Mouse (Mus musculus) CD8-positive naive resting alpha-beta T cell, adult 2 months (primary cell): ENCODE results near the gene Clic6.
A peak's percentile ranks its signal among the peaks of the same experiment; 100 is the strongest.
"Not testable (repeated sequence)": the region's sequence is repeated elsewhere in the genome, so short reads cannot be mapped to it uniquely, and the experiment has no call there.

Experiments used
- DNase-seq, 2 experiments: peaks; one replicate each; pipeline ENCODE4 v3.0.0; 2022; ENCODE audit warnings: low read depth in 2 of 2, low spot score in 2 of 2

Gene Clic6

GRCm38 (mm10) chr16:92468459-92468858 lies 17.1 kb upstream of the Clic6 start:
- no peak for DNase-seq

- DNase-seq, result no peak
These were observed 14.8 kb upstream of the Clic6 start, which contains the start of gene Rcan1 for GRCm38 (mm10) chr16:92470706-92471105. TSS of gene Rcan1 (minus strand) at chr16:92470867.

GRCm38 (mm10) chr16:92472898-92473297 lies 12.6 kb upstream of the Clic6 start:
- DNase-seq, result no peak

GRCm38 (mm10) chr16:92475093-92475860 lies 10.3 kb upstream of the Clic6 start:
- DNase-seq, result no peak

GRCm38 (mm10) chr16:92478561-92479150 lies 6.9 kb upstream of the Clic6 start:
- DNase-seq, result peak in 1 of 2 experiments; percentile 23

GRCm38 (mm10) chr16:92487086-92487485 lies 1.6 kb downstream of the Clic6 start:
- DNase-seq, result no peak

GRCm38 (mm10) chr16:92487489-92487888 lies 2.0 kb downstream of the Clic6 start:
- DNase-seq, result peak in 1 of 2 experiments; percentile 35

- no peak for DNase-seq
These were observed 2.9 kb downstream of the Clic6 start for GRCm38 (mm10) chr16:92488456-92488855.

GRCm38 (mm10) chr16:92489356-92489755 lies 3.8 kb downstream of the Clic6 start:
- no peak for DNase-seq

- no peak for DNase-seq
These were observed 12.5 kb downstream of the Clic6 start for GRCm38 (mm10) chr16:92497851-92498588.

- DNase-seq, result no peak
These were observed 13.0 kb downstream of the Clic6 start for GRCm38 (mm10) chr16:92498589-92498981.

GRCm38 (mm10) chr16:92499324-92499723 lies 13.8 kb downstream of the Clic6 start:
- DNase-seq, result no peak

GRCm38 (mm10) chr16:92500534-92500933 lies 15.0 kb downstream of the Clic6 start:
- no peak for DNase-seq

GRCm38 (mm10) chr16:92503105-92503504 lies 17.6 kb downstream of the Clic6 start:
- DNase-seq, result no peak

GRCm38 (mm10) chr16:92507573-92507972 lies 22.0 kb downstream of the Clic6 start:
- DNase-seq, result no peak

GRCm38 (mm10) chr16:92510835-92511772 lies 25.6 kb downstream of the Clic6 start:
- no peak for DNase-seq

GRCm38 (mm10) chr16:92511773-92512391 lies 26.3 kb downstream of the Clic6 start:
- DNase-seq, result peak in 1 of 2 experiments; percentile 9

GRCm38 (mm10) chr16:92514896-92515295 lies 29.4 kb downstream of the Clic6 start:
- DNase-seq, result not testable (repeated sequence)

- no peak for DNase-seq
These were observed 30.6 kb downstream of the Clic6 start for GRCm38 (mm10) chr16:92516139-92516538.

- no peak for DNase-seq
These were observed 33.2 kb downstream of the Clic6 start for GRCm38 (mm10) chr16:92518718-92519117.
